In genomic region chr19:53601363-53601655, GRCm38 (mm10) we compare ENCODE assay signal across 8 mouse cellular contexts. TPM values are rescaled to one million over a fixed set of nuclear protein-coding genes. Genes with fewer than 3 reads are reported as not detected.
A peak's percentile ranks its signal among the peaks of the same experiment; 100 is the strongest.
DNase-seq lines count a peak whose midpoint lies in the region; ATAC-seq and TF ChIP-seq lines count a peak whose summit lies in the region.

No protein-coding gene starts in this region.

- H3K27ac ChIP-seq in left cerebral cortex, adult 2 months: peak overlapping the region; percentile 98
- H3K27ac ChIP-seq in hindbrain, postnatal 0 days: peak overlapping the region; percentile 98; the same call in 1 of the 2 replicates

- no peak for TF ChIP-seq CTCF in left cerebral cortex, adult 2 months (IDR thresholded peaks at IDR 0.05)
- TF ChIP-seq CTCF in hindbrain, postnatal 0 days (IDR thresholded peaks at IDR 0.05; ENCODE audit: low read depth): no peak

- H3K4me3 ChIP-seq in left cerebral cortex, adult 2 months: peak overlapping the region; percentile 93
- H3K4me3 ChIP-seq in hindbrain, postnatal 0 days (ENCODE audit: low read length): peak overlapping the region; percentile 96
- peak overlapping the region; percentile 43 for H3K4me3 ChIP-seq in myocyte

- H3K9ac ChIP-seq in hindbrain, postnatal 0 days (replicated peaks; ENCODE audit: low read length): peak overlapping the region; percentile 97

- H3K27me3 ChIP-seq in hindbrain, postnatal 0 days (ENCODE audit: insufficient read depth, low read length): no peaks in the 10 kb centered on the region
- no peaks in the 10 kb centered on the region for H3K27me3 ChIP-seq in myocyte (ENCODE audit: control insufficient read depth, insufficient read depth, insufficient read length)

- intact Hi-C loops in left cerebral cortex, adult 2 months (cut with DNase I): loop anchor here (5.0 kb wide), 3 partner anchors 36 to 301 kb away; partner anchors contain the start of gene Mxi1
- intact Hi-C loops in left cerebral cortex, postnatal 4 days (cut with DNase I): no loop called here

- DNase-seq in left cerebral cortex, adult 2 months (ENCODE audit: extremely low spot score in 1 of 2, low spot score in 2 of 2): no peak
- no peak for DNase-seq in left cerebral cortex, adult 11 months (ENCODE audit: low spot score)
- DNase-seq in c-Kit-positive CD71-positive TER-119-positive erythroid progenitor cells, embryonic 14.5 days (ENCODE audit: low spot score): peak; percentile 48
- DNase-seq in hindbrain, postnatal 0 days (ENCODE audit: low spot score): no peak
- DNase-seq in frontal cortex, postnatal 14 days (ENCODE audit: low spot score in 2 of 2): no peak
- no peak for DNase-seq in left cerebral cortex, postnatal 4 days
- no peak for DNase-seq in cerebellum, adult 9-11 months

- no peaks in the 10 kb centered on the region for H3K9me3 ChIP-seq in hindbrain, postnatal 0 days (ENCODE audit: low read length)

- peak overlapping the region; percentile 85 for H3ac ChIP-seq in myocyte (ENCODE audit: control insufficient read depth, insufficient read length)

- H3K4me1 ChIP-seq in hindbrain, postnatal 0 days (ENCODE audit: insufficient read depth, low read length): peaks cover 13% of the 10 kb centered on the region; the same call in 1 of the 2 replicates

- no peaks in the 10 kb centered on the region for H3K36me3 ChIP-seq in hindbrain, postnatal 0 days (ENCODE audit: insufficient read depth, low read length)
- H3K36me3 ChIP-seq in myocyte (ENCODE audit: control insufficient read depth, insufficient read depth): peaks cover 10% of the 10 kb centered on the region

- H3K4me2 ChIP-seq in hindbrain, postnatal 0 days (ENCODE audit: low read depth, low read length): peak overlapping the region; percentile 98
- peak overlapping the region; percentile 91 for H3K4me2 ChIP-seq in myocyte (ENCODE audit: low read depth)

- H3K79me2 ChIP-seq in myocyte (ENCODE audit: control insufficient read depth, insufficient read depth): peaks cover 52% of the 10 kb centered on the region

- 9% methylated on average over 11 of the region's 11 CpGs for WGBS in hindbrain, postnatal 0 days

- TF ChIP-seq POLR2A in myocyte (IDR thresholded peaks at IDR 0.05; ENCODE audit: insufficient read length, low read depth): no peak

- ATAC-seq in hindbrain, postnatal 0 days: no peak

TF ChIP-seq in myocyte, 11 proteins besides CTCF, POLR2A, EP300 and RAD21:
- TF ChIP-seq MYOG (IDR thresholded peaks at IDR 0.05; ENCODE audit: control insufficient read depth in 1 of 3, insufficient read depth in 1 of 3, insufficient read length in 2 of 3, low read depth in 2 of 3): no peak
- TF ChIP-seq CEBPB (IDR thresholded peaks at IDR 0.05; ENCODE audit: insufficient read depth, poor library complexity, severe bottlenecking): no peak
- TF ChIP-seq TCF12 (IDR thresholded peaks at IDR 0.05; ENCODE audit: insufficient read depth, poor library complexity, severe bottlenecking): no peak
- TF ChIP-seq E2F4 (IDR thresholded peaks at IDR 0.05; ENCODE audit: insufficient read depth): no peak
- TF ChIP-seq POLR2AphosphoS2 (IDR thresholded peaks at IDR 0.05; ENCODE audit: insufficient read length, low read depth): no peak
- no peak for TF ChIP-seq REST (IDR thresholded peaks at IDR 0.05; ENCODE audit: insufficient read depth, insufficient read length)
- no peak for TF ChIP-seq MAX (IDR thresholded peaks at IDR 0.05; ENCODE audit: low read depth)
- no peak for TF ChIP-seq TCF3 (IDR thresholded peaks at IDR 0.05; ENCODE audit: insufficient read length, low read depth)
- no peak for TF ChIP-seq USF1 (IDR thresholded peaks at IDR 0.05; ENCODE audit: low read depth)
- no peak for TF ChIP-seq MYOD1 (IDR thresholded peaks at IDR 0.05; ENCODE audit: control insufficient read depth in 1 of 3, insufficient read length in 2 of 3, low read depth in 2 of 3)
- no peak for TF ChIP-seq SRF (IDR thresholded peaks at IDR 0.05; ENCODE audit: control insufficient read depth, insufficient read length, low read depth)

RNA-seq across cellular contexts. Expression of gene Smc3, which starts 1.1 kb away (rescaled TPM):
- total RNA-seq in left cerebral cortex, adult 2 months (2021): 10 to 100 TPM; 37.6 to 39.3 TPM
- 15.3 and 18.1 TPM in 2 replicates for total RNA-seq in hindbrain, postnatal 0 days (2014; rRNA removed)
- polyA plus RNA-seq in hindbrain, postnatal 0 days (2015; fragmentation: Nextera tagmentation; extraction: Ambion mirVana): 44.1 and 49.1 TPM in 2 replicates
- polyA plus RNA-seq in myocyte (2012; fragmentation: generic; extraction: Trizol): 6.5 TPM
- total RNA-seq in left cerebral cortex, postnatal 4 days (2021): 10 to 100 TPM; 52.0 to 56.2 TPM

RNA-seq across cellular contexts. Expression of gene Nutf2-ps1, which starts 12.4 kb away (rescaled TPM):
- 10 to 100 TPM; 45.3 to 50.5 TPM for total RNA-seq in left cerebral cortex, adult 2 months (2021)
- 106 and 109 TPM in 2 replicates for total RNA-seq in hindbrain, postnatal 0 days (2014; rRNA removed)
- 177 and 225 TPM in 2 replicates for polyA plus RNA-seq in hindbrain, postnatal 0 days (2015; fragmentation: Nextera tagmentation; extraction: Ambion mirVana)
- 34.3 TPM for polyA plus RNA-seq in myocyte (2012; fragmentation: generic; extraction: Trizol)
- 10 to 100 TPM; 67.0 to 78.7 TPM for total RNA-seq in left cerebral cortex, postnatal 4 days (2021)

Comparison
In these comparisons a context has a peak if more than half of its experiments do, and no peak if none do; other contexts are left out.
1. H3K4me3 ChIP-seq: peak in every context shown above with its lines; median percentile 96 in hindbrain, postnatal 0 days; 93 in left cerebral cortex, adult 2 months; 43 in myocyte.